Mouse (Mus musculus) spleen, adult 2 months (tissue): ENCODE data around the gene Cd19. TPM values are rescaled to one million over a fixed set of nuclear protein-coding genes. Genes with fewer than 3 reads are reported as not detected.

Source experiments
- DNase-seq, 2 experiments: peaks; one replicate each; pipeline versions ENCODE4 v3.0.0 to v3.0.0-alpha.2; 2012 to 2021; ENCODE audit warnings: low spot score in 2 of 2, low read depth in 1 of 2
- H3K27ac ChIP-seq: fragments of 200-500 bp; 2 replicates; pipeline ENCODE4 v1.5.1; 2012; ENCODE audit warnings: low read length, inconsistent platforms; ENCODE audit not compliant: insufficient read depth
- H3K27me3 ChIP-seq: fragments of 200-500 bp; 2 replicates; pipeline ENCODE4 v1.6.1; 2012; ENCODE audit warnings: mild to moderate bottlenecking, moderate library complexity, low read length, inconsistent platforms; ENCODE audit not compliant: control insufficient read depth, insufficient read depth
- H3K36me3 ChIP-seq: fragments of 200-500 bp; 2 replicates; pipeline ENCODE4 v1.6.1; 2012; ENCODE audit warnings: mild to moderate bottlenecking, low read length, inconsistent platforms; ENCODE audit not compliant: control insufficient read depth, insufficient read depth
- H3K4me1 ChIP-seq: fragments of 200-500 bp; 2 replicates; pipeline ENCODE4 v1.6.1; 2011; ENCODE audit warnings: inconsistent platforms; ENCODE audit not compliant: control insufficient read depth, insufficient read depth, insufficient read length
- H3K4me3 ChIP-seq: fragments of 200-500 bp; 2 replicates; pipeline ENCODE4 v1.5.1; 2011; ENCODE audit warnings: mild to moderate bottlenecking, inconsistent platforms; ENCODE audit not compliant: insufficient read depth, insufficient read length; ENCODE audit errors: extremely low read depth
- CTCF ChIP-seq: fragments of 200-500 bp; IDR thresholded peaks from 2 replicates; pipeline ENCODE4 v1.5.1; 2011; ENCODE audit warnings: mild to moderate bottlenecking, inconsistent platforms; ENCODE audit not compliant: insufficient read depth, insufficient read length, insufficient replicate concordance; ENCODE audit errors: extremely low read depth
- POLR2A ChIP-seq: fragments of 200-500 bp; IDR thresholded peaks from 2 replicates; pipeline ENCODE4 v1.6.1; 2011; ENCODE audit warnings: low read depth, low read length, inconsistent platforms
- WGBS: fragments of 180-500 bp; shearing (Covaris S2); methylation state at CpG from one replicate; pipeline ENCODE4 v1.1.7; 2018; 5-methylcytosine and 5-hydroxymethylcytosine counted together
- polyA plus RNA-seq: library from polyadenylated mRNA; depleted of rRNA; stranded (reverse); fragments of >200 nt; gene quantifications from 2 replicates; pipeline ENCODE4 v1.2.3, GENCODE M21; 2012; rRNA removed

The Cd19 gene
- 268 and 290 TPM in 2 replicates for polyA plus RNA-seq

DNA sequence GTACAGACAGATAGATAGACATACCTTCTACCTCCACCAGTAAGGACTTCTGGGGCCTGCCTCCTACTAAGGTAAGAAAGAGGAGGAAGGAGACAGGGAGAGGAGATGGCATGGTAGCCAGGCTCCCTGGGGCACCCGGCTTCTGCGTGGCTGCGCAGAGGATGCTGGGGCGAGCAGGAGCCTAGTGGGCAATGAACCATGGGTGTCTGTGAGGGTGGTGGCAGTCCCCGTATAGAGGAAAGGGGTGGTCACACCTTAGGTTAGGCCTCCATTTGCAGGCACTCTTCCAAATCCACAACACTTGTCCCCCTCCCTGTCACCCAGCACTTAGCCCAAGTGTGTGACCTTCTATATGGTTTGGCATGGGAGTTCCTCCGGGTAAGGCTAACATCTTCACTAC lies at the start of gene Cd19:
Gene Cd19 (minus strand): TSS at position 165 of the 400 bp plus-strand sequence.
- Histone ChIP-seq H3K4me3 (peak within 1 kb of the TSS; percentile 65), H3K27me3 (no peaks in the 10 kb centered on the region), H3K4me1 (peaks cover 20% of the 10 kb centered on the region; the same call in 1 of the 2 replicates), H3K36me3 (peaks cover 18% of the 10 kb centered on the region), H3K27ac (peak within 1 kb of the TSS; percentile 91)
- TF ChIP-seq CTCF (no peak), POLR2A (peak; percentile 89)
- WGBS: 50% methylated on average over 6 of the region's 6 CpGs
- DNase-seq: peak in 1 of 2 experiments; percentile 83

DNA sequence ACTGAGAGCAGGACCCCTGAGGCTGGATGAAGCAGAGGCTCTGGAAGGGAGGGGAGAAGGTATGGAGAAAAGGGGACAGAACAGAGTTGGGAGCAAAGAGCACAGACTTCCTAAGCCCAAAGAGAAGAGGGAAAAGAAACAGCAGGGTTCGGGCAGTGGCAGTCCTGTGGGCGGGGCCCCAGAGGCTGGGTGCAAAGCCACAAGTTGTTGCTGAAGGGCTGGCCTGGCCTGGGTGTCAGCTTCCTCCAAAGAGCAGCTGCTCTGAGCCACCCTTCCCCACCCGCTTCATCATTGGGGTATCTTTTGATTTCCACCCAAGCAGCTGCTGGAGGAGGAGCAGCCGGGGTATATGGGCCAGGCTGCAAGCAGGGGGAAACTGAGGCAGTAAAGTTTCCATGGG lies 49.4 kb upstream of the Cd19 start:
- no peak overlapping the region for H3K4me3 ChIP-seq
- WGBS: 18% methylated on average over 4 of the region's 4 CpGs
- no peak for TF ChIP-seq CTCF
- no peak for TF ChIP-seq POLR2A
- no peaks in the 10 kb centered on the region; the same call in 1 of the 2 replicates for H3K4me1 ChIP-seq
- no peak overlapping the region for H3K27ac ChIP-seq
- no peak for DNase-seq
- peaks cover 17% of the 10 kb centered on the region for H3K36me3 ChIP-seq
- H3K27me3 ChIP-seq: no peaks in the 10 kb centered on the region

DNA sequence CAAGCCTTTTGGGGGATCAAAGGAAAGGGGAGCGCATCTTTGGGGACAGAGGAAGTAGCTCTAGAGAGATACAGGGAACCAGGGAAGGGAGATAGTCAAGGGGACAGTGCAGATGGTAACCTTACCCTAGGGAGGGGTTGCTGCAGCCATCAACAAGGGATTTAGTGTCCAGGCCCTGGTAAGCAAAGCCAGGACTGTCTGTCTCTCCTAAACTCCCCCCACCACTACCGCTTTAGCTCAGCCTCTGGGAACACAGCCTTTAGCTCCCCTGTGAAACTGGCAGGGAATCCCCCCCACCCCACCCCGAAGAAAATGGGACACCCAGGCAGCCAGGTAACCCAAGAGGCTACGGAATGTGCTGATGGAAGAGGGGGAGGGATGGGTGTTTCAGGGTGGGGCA lies 48.9 kb upstream of the Cd19 start:
- TF ChIP-seq POLR2A: no peak
- TF ChIP-seq CTCF: no peak
- Histone ChIP-seq H3K4me1 (no peaks in the 10 kb centered on the region; the same call in 1 of the 2 replicates), H3K27ac (no peak overlapping the region), H3K4me3 (no peak overlapping the region), H3K36me3 (peaks cover 11% of the 10 kb centered on the region), H3K27me3 (no peaks in the 10 kb centered on the region)
- DNase-seq: no peak
- 73% methylated on average over 4 of the region's 4 CpGs for WGBS

DNA sequence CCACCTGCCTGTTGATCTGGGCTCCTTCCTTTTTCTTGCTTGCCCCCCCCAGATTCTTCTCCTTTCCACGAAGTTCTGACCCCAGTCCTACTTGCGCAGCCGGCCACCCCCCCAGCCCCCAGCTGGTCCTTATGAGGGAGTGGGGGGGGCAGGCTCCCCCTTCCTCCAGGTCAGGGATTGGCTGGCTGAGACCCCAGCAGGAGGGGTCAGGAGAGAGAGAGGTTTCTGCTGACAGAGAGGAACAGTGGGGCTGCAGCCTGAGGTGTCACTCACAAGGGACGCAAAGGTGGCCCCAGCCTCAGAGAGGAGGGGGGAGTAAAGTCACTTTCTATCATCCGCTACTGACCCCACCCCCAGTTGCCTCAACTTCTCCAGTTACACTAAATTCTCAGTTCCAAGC lies 48.3 kb upstream of the Cd19 start, which contains the start of gene Atp2a1:
Gene Atp2a1 (minus strand): TSS at position 105 of the 400 bp plus-strand sequence.
- 66% methylated on average over 5 of the region's 5 CpGs for WGBS
- H3K27ac ChIP-seq: no peak within 1 kb of the TSS
- H3K4me3 ChIP-seq: no peak within 1 kb of the TSS
- H3K27me3 ChIP-seq: no peaks in the 10 kb centered on the region
- no peaks in the 10 kb centered on the region; the same call in 1 of the 2 replicates for H3K4me1 ChIP-seq
- DNase-seq: no peak
- H3K36me3 ChIP-seq: peaks cover 8% of the 10 kb centered on the region
- TF ChIP-seq CTCF: no peak
- TF ChIP-seq POLR2A: no peak

DNA sequence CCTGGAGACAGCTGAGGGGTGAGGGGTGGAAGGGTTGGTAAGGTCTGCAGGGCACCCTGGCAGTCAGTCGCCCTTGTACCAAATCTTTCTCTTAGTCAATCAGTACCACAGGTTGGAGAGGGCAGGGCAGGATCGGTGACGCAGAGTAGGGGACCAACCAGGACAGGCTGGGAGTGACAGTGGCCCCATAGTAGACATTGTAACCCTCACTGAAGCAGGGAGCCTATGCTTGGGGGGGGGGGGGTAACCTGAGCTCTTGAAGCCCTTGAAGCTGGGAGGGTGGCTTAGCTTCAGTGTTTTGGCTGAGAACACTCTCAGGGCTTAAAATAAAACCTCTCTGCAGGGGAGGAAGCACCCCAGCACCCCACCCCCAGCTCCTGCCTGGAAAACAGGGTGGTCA lies 46.9 kb upstream of the Cd19 start:
- H3K27me3 ChIP-seq: no peaks in the 10 kb centered on the region
- 94% methylated on average over 3 of the region's 3 CpGs for WGBS
- no peak for DNase-seq
- H3K27ac ChIP-seq: no peak overlapping the region
- H3K36me3 ChIP-seq: peaks cover 1% of the 10 kb centered on the region
- TF ChIP-seq CTCF (no peak), POLR2A (no peak)
- no peaks in the 10 kb centered on the region; the same call in 1 of the 2 replicates for H3K4me1 ChIP-seq
- no peak overlapping the region for H3K4me3 ChIP-seq

DNA sequence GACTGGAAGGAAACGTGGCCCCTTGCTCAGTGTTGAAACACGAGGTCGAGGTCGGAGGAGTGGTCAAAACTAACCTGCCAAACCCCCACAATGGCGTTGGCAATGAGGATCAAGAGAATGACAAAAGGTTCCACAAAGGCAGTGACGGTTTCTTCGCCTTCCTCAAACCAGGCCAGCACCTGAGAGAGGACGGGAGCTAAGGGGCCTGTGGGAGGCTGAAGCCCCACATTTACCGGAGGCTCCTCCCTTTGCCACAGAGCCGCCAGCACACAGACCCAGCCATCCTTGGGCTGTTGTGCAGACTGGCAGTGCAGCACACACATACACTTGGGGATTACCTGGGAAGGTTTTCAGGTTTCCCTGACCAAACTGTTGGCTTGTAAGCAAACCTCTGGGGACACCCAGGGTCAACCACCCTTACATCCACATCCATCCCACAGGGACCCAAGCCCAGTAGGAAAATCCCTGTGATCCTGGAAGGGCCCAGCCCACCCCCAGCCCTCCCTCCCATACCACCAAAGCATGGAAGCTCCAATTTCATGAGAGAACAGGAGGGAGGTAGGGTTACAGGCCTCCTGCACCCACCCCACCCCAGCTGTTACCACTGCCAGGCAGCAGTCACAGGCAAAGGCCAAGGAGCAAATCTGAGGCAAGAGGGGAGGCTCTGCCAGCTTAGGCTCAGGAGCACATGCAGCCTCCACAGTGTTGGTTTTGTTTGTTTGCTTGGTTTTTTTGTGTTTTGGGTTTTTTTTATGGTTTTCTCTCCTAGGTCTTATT lies 46.1 kb upstream of the Cd19 start:
- no peaks in the 10 kb centered on the region for H3K36me3 ChIP-seq
- H3K4me3 ChIP-seq: no peak overlapping the region
- no peaks in the 10 kb centered on the region; the same call in 1 of the 2 replicates for H3K4me1 ChIP-seq
- no peak for TF ChIP-seq POLR2A
- TF ChIP-seq CTCF: no peak
- WGBS: 46% methylated on average over 10 of the region's 10 CpGs
- no peak for DNase-seq
- H3K27ac ChIP-seq: no peak overlapping the region
- no peaks in the 10 kb centered on the region for H3K27me3 ChIP-seq
